12 mouse cellular contexts compared by ENCODE assay signal in the genomic region with DNA sequence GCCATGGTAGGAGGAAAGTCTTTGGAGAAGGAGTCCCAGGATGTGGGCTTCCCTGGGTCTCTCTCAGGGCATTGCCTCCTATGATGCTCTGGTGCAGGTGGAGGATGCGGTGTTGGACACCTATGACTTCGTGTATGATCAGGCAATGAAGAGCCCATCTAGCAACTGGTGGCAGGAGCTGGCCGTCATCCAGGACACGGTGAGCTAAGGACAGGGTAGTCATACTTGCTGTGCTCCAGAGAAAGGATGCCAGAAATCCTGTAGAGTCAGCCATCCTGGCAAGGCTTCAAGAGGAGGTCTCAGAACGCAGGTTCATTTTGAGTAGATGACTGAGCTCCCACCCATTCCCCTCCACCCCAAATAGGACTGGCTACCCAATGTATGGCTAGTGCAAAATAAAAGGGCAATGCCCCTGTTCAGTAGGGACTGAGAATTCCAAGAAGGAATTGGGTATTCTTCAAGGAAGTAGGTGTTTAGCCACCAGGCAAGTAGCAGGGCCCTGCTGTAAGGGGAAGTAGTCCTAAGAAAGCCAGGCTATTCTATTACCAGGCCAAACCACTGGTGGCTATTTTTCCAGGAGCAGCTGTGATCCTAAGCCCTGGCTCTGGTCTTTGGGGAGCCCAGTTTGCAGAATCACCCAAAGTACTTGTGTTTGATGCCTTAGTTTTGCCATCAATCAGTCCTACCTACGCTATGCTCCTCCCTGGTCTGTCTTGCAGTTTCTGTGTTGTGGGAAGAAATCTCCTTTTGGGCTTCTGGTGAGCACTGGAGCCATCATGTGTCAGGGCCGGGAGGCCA. TPM values are rescaled to one million over a fixed set of nuclear protein-coding genes. Genes with fewer than 3 reads are reported as not detected.
A peak's percentile ranks its signal among the peaks of the same experiment; 100 is the strongest.
DNase-seq lines count a peak whose midpoint lies in the region; ATAC-seq and TF ChIP-seq lines count a peak whose summit lies in the region.
"Had no signal": no experiment of that assay in that cellular context is flagged by ENCODE, and none has a peak within 500 bp of the region (broad histone marks: within the 10 kb centered on the region; RNA-seq: fewer than 3 reads in every experiment).

No protein-coding gene starts in this region.

- intact Hi-C loops in gastrocnemius, postnatal 14 days (cut with DNase I; ENCODE audit: low total_unique reads) = loop anchor here (5.0 kb wide), 1 partner anchor 37 kb away; a partner anchor contains a TSS

- no peaks in the 10 kb centered on the region for H3K27me3 ChIP-seq in neural tube, embryonic 13.5 days
- no peaks in the 10 kb centered on the region for H3K27me3 ChIP-seq in heart, embryonic 15.5 days
- H3K27me3 ChIP-seq in stomach, postnatal 0 days (ENCODE audit: control insufficient read depth, insufficient read depth, low read length) = no peaks in the 10 kb centered on the region
- H3K27me3 ChIP-seq: CH12.LX; embryonic facial prominence, embryonic 12.5 days; liver, embryonic 15.5 days had no signal

- H3K9ac ChIP-seq in neural tube, embryonic 13.5 days = no peak overlapping the region
- no peak overlapping the region for H3K9ac ChIP-seq in heart, embryonic 15.5 days
- no peak overlapping the region for H3K9ac ChIP-seq in stomach, postnatal 0 days (ENCODE audit: low read length)
- H3K9ac ChIP-seq: embryonic facial prominence, embryonic 12.5 days; liver, embryonic 15.5 days had no signal

- DNase-seq in heart, adult 18-20 months = peak; percentile 57 to 64
- no peak for DNase-seq in heart, adult 8-10 months (ENCODE audit: low spot score)
- DNase-seq in neural tube, embryonic 10.5 days (ENCODE audit: extremely low spot score, low spot score) = no peak
- no peak for DNase-seq in stomach, postnatal 0 days (ENCODE audit: low spot score)
- DNase-seq in thymus, postnatal 36 days = no peak
- DNase-seq in gastrocnemius, postnatal 14 days = no peak

- 84% methylated on average over 7 of the region's 7 CpGs for WGBS in neural tube, embryonic 13.5 days
- WGBS in heart, embryonic 15.5 days = 53% methylated on average over 7 of the region's 7 CpGs
- 72% methylated on average over 7 of the region's 7 CpGs for WGBS in stomach, postnatal 0 days

- no peak for TF ChIP-seq CTCF in stomach, postnatal 0 days (IDR thresholded peaks at IDR 0.05; ENCODE audit: low read depth)

- H3K36me3 ChIP-seq in neural tube, embryonic 13.5 days = no peaks in the 10 kb centered on the region
- H3K36me3 ChIP-seq in heart, embryonic 15.5 days = no peaks in the 10 kb centered on the region
- H3K36me3 ChIP-seq in stomach, postnatal 0 days (ENCODE audit: control insufficient read depth, insufficient read depth, low read length) = no peaks in the 10 kb centered on the region
- H3K36me3 ChIP-seq: embryonic facial prominence, embryonic 12.5 days had no signal

- H3K9me3 ChIP-seq in neural tube, embryonic 13.5 days = no peaks in the 10 kb centered on the region
- no peaks in the 10 kb centered on the region for H3K9me3 ChIP-seq in heart, embryonic 15.5 days (replicated peaks)
- no peaks in the 10 kb centered on the region for H3K9me3 ChIP-seq in stomach, postnatal 0 days (ENCODE audit: control insufficient read depth, low read length)
- H3K9me3 ChIP-seq: embryonic facial prominence, embryonic 12.5 days; liver, embryonic 15.5 days had no signal

- no peak overlapping the region for H3K4me2 ChIP-seq in neural tube, embryonic 13.5 days
- no peak overlapping the region for H3K4me2 ChIP-seq in heart, embryonic 15.5 days
- no peak overlapping the region for H3K4me2 ChIP-seq in stomach, postnatal 0 days (replicated peaks; ENCODE audit: low read depth)
- H3K4me2 ChIP-seq: embryonic facial prominence, embryonic 12.5 days; liver, embryonic 15.5 days had no signal

- 0 out of 2 replicates have a peak overlapping the region, but pooled peaks have one; percentile 65 for H3K27ac ChIP-seq in neural tube, embryonic 13.5 days (replicated peaks)
- H3K27ac ChIP-seq in heart, embryonic 15.5 days = peak overlapping the region; percentile 88
- peak overlapping the region; percentile 50; the same call in 1 of the 2 replicates for H3K27ac ChIP-seq in stomach, postnatal 0 days (replicated peaks)
- H3K27ac ChIP-seq: embryonic facial prominence, embryonic 12.5 days had no signal

- H3K4me3 ChIP-seq in neural tube, embryonic 13.5 days = no peak overlapping the region
- no peak overlapping the region for H3K4me3 ChIP-seq in heart, embryonic 15.5 days
- no peak overlapping the region for H3K4me3 ChIP-seq in stomach, postnatal 0 days (ENCODE audit: low read depth, low read length)
- H3K4me3 ChIP-seq: embryonic facial prominence, embryonic 12.5 days; liver, embryonic 15.5 days had no signal

- H3K4me1 ChIP-seq in neural tube, embryonic 13.5 days (replicated peaks) = peaks cover 49% of the 10 kb centered on the region
- H3K4me1 ChIP-seq in heart, embryonic 15.5 days (replicated peaks) = peaks cover 72% of the 10 kb centered on the region
- H3K4me1 ChIP-seq in stomach, postnatal 0 days (replicated peaks; ENCODE audit: control insufficient read depth, insufficient read depth) = peaks cover 21% of the 10 kb centered on the region

- ATAC-seq in neural tube, embryonic 13.5 days (ENCODE audit: low read depth) = no peak
- no peak for ATAC-seq in heart, embryonic 15.5 days (replicated peaks; ENCODE audit: insufficient number of reproducible peaks, insufficient read depth, low FRiP score, low read depth)
- ATAC-seq in stomach, postnatal 0 days (ENCODE audit: low FRiP score, low TSS enrichment) = no peak
- ATAC-seq: inflammation-experienced regulatory T-cells, adult 6 months had no signal

- no peak for TF ChIP-seq EP300 in stomach, postnatal 0 days (optimal IDR thresholded peaks at IDR 0.05)

RNA-seq across cellular contexts. Expression of a gene that starts 10.2 kb away (rescaled TPM):
- 1 to 10 TPM in 1 of 2 experiments, under 1 TPM in 1; 0.69 to 2.6 TPM for total RNA-seq in heart, adult 18-20 months (2021)
- total RNA-seq in heart, adult 8-10 months (2022) = 1 to 10 TPM in 1 of 4 experiments, under 1 TPM in 3; 0.27 to 2.8 (median 0.52) TPM
- polyA plus RNA-seq in neural tube, embryonic 13.5 days (2015; fragmentation: Nextera tagmentation; extraction: Ambion mirVana) = 0.36 and 0.85 TPM in 2 replicates
- polyA plus RNA-seq in heart, embryonic 15.5 days (2015; fragmentation: Nextera tagmentation; extraction: Ambion mirVana) = 2.4 and 3.7 TPM in 2 replicates
- polyA plus RNA-seq in stomach, postnatal 0 days (2015; fragmentation: Nextera tagmentation; extraction: Ambion mirVana) = 0.61 and 0.98 TPM in 2 replicates
- total RNA-seq in gastrocnemius, postnatal 14 days (2021) = under 1 TPM; 0.22 to 0.47 TPM

RNA-seq across cellular contexts. Expression of a gene that starts 37.5 kb away (rescaled TPM):
- 100 to 1,000 TPM; 410 to 413 TPM for total RNA-seq in heart, adult 18-20 months (2021)
- 100 to 1,000 TPM; 397 to 430 (median 418) TPM for total RNA-seq in heart, adult 8-10 months (2022)
- 365 and 369 TPM in 2 replicates for polyA plus RNA-seq in neural tube, embryonic 13.5 days (2015; fragmentation: Nextera tagmentation; extraction: Ambion mirVana)
- 780 and 813 TPM in 2 replicates for polyA plus RNA-seq in heart, embryonic 15.5 days (2015; fragmentation: Nextera tagmentation; extraction: Ambion mirVana)
- 372 and 381 TPM in 2 replicates for polyA plus RNA-seq in stomach, postnatal 0 days (2015; fragmentation: Nextera tagmentation; extraction: Ambion mirVana)
- 100 to 1,000 TPM; 176 to 209 TPM for total RNA-seq in gastrocnemius, postnatal 14 days (2021)

RNA-seq across cellular contexts. Expression of a gene that starts 46.0 kb away (rescaled TPM):
- not detected for total RNA-seq in heart, adult 18-20 months (2021)
- not detected for total RNA-seq in heart, adult 8-10 months (2022)
- polyA plus RNA-seq in neural tube, embryonic 13.5 days (2015; fragmentation: Nextera tagmentation; extraction: Ambion mirVana) = 0.55 and 0.98 TPM in 2 replicates
- polyA plus RNA-seq in heart, embryonic 15.5 days (2015; fragmentation: Nextera tagmentation; extraction: Ambion mirVana) = 0.10 and 0.95 TPM in 2 replicates
- 4.3 and 4.5 TPM in 2 replicates for polyA plus RNA-seq in stomach, postnatal 0 days (2015; fragmentation: Nextera tagmentation; extraction: Ambion mirVana)
- total RNA-seq in gastrocnemius, postnatal 14 days (2021) = not detected
- total RNA-seq: CH12.LX had no signal

RNA-seq across cellular contexts. Expression of a gene that starts 54.0 kb away (rescaled TPM):
- total RNA-seq in heart, adult 18-20 months (2021) = 10 to 100 TPM; 13.1 to 14.9 TPM
- total RNA-seq in heart, adult 8-10 months (2022) = 10 to 100 TPM; 13.6 to 15.2 (median 14.3) TPM
- polyA plus RNA-seq in neural tube, embryonic 13.5 days (2015; fragmentation: Nextera tagmentation; extraction: Ambion mirVana) = 82.4 and 88.4 TPM in 2 replicates
- 45.7 and 66.2 TPM in 2 replicates for polyA plus RNA-seq in heart, embryonic 15.5 days (2015; fragmentation: Nextera tagmentation; extraction: Ambion mirVana)
- 44.7 and 46.9 TPM in 2 replicates for polyA plus RNA-seq in stomach, postnatal 0 days (2015; fragmentation: Nextera tagmentation; extraction: Ambion mirVana)
- total RNA-seq in gastrocnemius, postnatal 14 days (2021) = 10 to 100 TPM in 1 of 2 experiments, 1 to 10 TPM in 1; 9.8 to 12.2 TPM

Comparison
In these comparisons a context has a peak if more than half of its experiments do, and no peak if none do; other contexts are left out.
1. DNase-seq: peak in heart, adult 18-20 months (2 of 2); none in heart, adult 8-10 months (single experiment), neural tube, embryonic 10.5 days (single experiment), stomach, postnatal 0 days (single experiment), thymus, postnatal 36 days (0 of 2) and gastrocnemius, postnatal 14 days (single experiment).
2. Peak in every context shown above with its lines, with median percentiles within 50 percentile points of each other: H3K27ac ChIP-seq.